Mouse (Mus musculus) liver, embryonic 13.5 days (tissue): ENCODE results near the gene Dgkd. TPM values are rescaled to one million over a fixed set of nuclear protein-coding genes. Genes with fewer than 3 reads are reported as not detected.

ENCODE experiments used
- ATAC-seq: fragments of 200-750 bp; cut with Nextera tagmentation; 2 replicates; pipeline ENCODE4 v1.8.0; 2017; ENCODE audit warnings: low read depth, mild to moderate bottlenecking, moderate number of reproducible peaks, moderate library complexity
- DNase-seq: peaks from one replicate; pipeline ENCODE4 v3.0.0; 2022
- H3K27ac ChIP-seq: fragments of 300-500 bp; sonication (generic); 2 replicates; pipeline ENCODE4 v1.5.1; 2015; ENCODE audit warnings: moderate library complexity, mild to moderate bottlenecking, inconsistent platforms
- H3K27me3 ChIP-seq: fragments of 300-500 bp; sonication (generic); 2 replicates; pipeline ENCODE4 v1.6.1; 2015; ENCODE audit warnings: mild to moderate bottlenecking, inconsistent platforms
- H3K36me3 ChIP-seq: fragments of 300-500 bp; sonication (generic); 2 replicates; pipeline ENCODE4 v1.6.1; 2015; ENCODE audit warnings: mild to moderate bottlenecking, inconsistent platforms
- H3K4me1 ChIP-seq: fragments of 300-500 bp; sonication (generic); replicated peaks from 2 replicates; pipeline ENCODE4 v1.6.1; 2015; ENCODE audit warnings: inconsistent platforms
- H3K4me2 ChIP-seq: fragments of 300-500 bp; sonication (generic); 2 replicates; pipeline ENCODE4 v1.6.1; 2015; ENCODE audit warnings: inconsistent platforms, mild to moderate bottlenecking, moderate library complexity
- H3K4me3 ChIP-seq: fragments of 300-500 bp; sonication (generic); replicated peaks from 2 replicates; pipeline ENCODE4 v1.5.1; 2015; ENCODE audit warnings: mild to moderate bottlenecking, inconsistent platforms
- H3K9ac ChIP-seq: fragments of 300-500 bp; sonication (generic); 2 replicates; pipeline ENCODE4 v1.6.1; 2015; ENCODE audit warnings: mild to moderate bottlenecking, inconsistent platforms
- H3K9me3 ChIP-seq: fragments of 300-500 bp; sonication (generic); replicated peaks from 2 replicates; pipeline ENCODE4 v1.6.1; 2016; ENCODE audit warnings: inconsistent platforms
- WGBS: fragments of 180-500 bp; shearing (Covaris S2); methylation state at CpG from one replicate; pipeline ENCODE4 v1.1.7; 2015; ENCODE audit not compliant: insufficient replicate concordance; 5-methylcytosine and 5-hydroxymethylcytosine counted together
- polyA plus RNA-seq: library from polyadenylated mRNA; unstranded; fragments of >200 nt; fragmentation: Nextera tagmentation; extraction: Ambion mirVana; gene quantifications from 2 replicates; pipeline ENCODE4 v1.2.1, GENCODE M21; 2015

Gene Dgkd
- polyA plus RNA-seq, 1 experiment from 2014 or later, result 10.9 TPM

GRCm38 (mm10) chr1:87866672-87867071 is 13.6 kb downstream of the Dgkd start:
- Histone ChIP-seq H3K27ac (no peak overlapping the region), H3K36me3 (no peaks in the 10 kb centered on the region), H3K9ac (no peak overlapping the region), H3K4me1 (peaks cover 64% of the 10 kb centered on the region), H3K27me3 (no peaks in the 10 kb centered on the region), H3K4me2 (no peak overlapping the region), H3K4me3 (no peak overlapping the region), H3K9me3 (no peaks in the 10 kb centered on the region)
- no peak for DNase-seq
- WGBS, result 54% methylated on average over 1 of the region's 1 CpGs
- no peak for ATAC-seq

GRCm38 (mm10) chr1:87871546-87871945 is 18.5 kb downstream of the Dgkd start:
- Histone ChIP-seq H3K4me3 (no peak overlapping the region), H3K36me3 (no peaks in the 10 kb centered on the region), H3K9ac (no peak overlapping the region), H3K4me1 (peaks cover 67% of the 10 kb centered on the region), H3K27me3 (no peaks in the 10 kb centered on the region), H3K9me3 (no peaks in the 10 kb centered on the region), H3K27ac (no peak overlapping the region), H3K4me2 (no peak overlapping the region)
- DNase-seq, result no peak
- no peak for ATAC-seq

- no peaks in the 10 kb centered on the region for H3K36me3 ChIP-seq
- peaks cover 73% of the 10 kb centered on the region for H3K4me1 ChIP-seq
- peak; percentile 63; the same call in 1 of the 2 replicates for ATAC-seq
Measured at GRCm38 (mm10) chr1:87873081-87873480, 20.0 kb downstream of the Dgkd start.

GRCm38 (mm10) chr1:87876065-87876464 is 23.0 kb downstream of the Dgkd start:
- no peaks in the 10 kb centered on the region for H3K27me3 ChIP-seq
- H3K4me2 ChIP-seq, result no peak overlapping the region
- no peaks in the 10 kb centered on the region for H3K36me3 ChIP-seq
- WGBS, result 39% methylated on average over 1 of the region's 1 CpGs
- DNase-seq (no peak), ATAC-seq (no peak)
- peak overlapping the region; percentile 18; the same call in 1 of the 2 replicates for H3K27ac ChIP-seq
- no peak overlapping the region for H3K4me3 ChIP-seq
- peaks cover 88% of the 10 kb centered on the region for H3K4me1 ChIP-seq
- no peak overlapping the region for H3K9ac ChIP-seq
- no peaks in the 10 kb centered on the region for H3K9me3 ChIP-seq

More at GRCm38 (mm10) chr1:87873081-87873480, 20.0 kb downstream of the Dgkd start:
- H3K9me3 ChIP-seq, result no peaks in the 10 kb centered on the region
- no peak overlapping the region for H3K27ac ChIP-seq
- DNase-seq, result no peak
- H3K27me3 ChIP-seq, result no peaks in the 10 kb centered on the region
- no peak overlapping the region for H3K4me2 ChIP-seq
- H3K4me3 ChIP-seq, result no peak overlapping the region
- no peak overlapping the region for H3K9ac ChIP-seq

- WGBS, result 17% methylated on average over 9 of the region's 9 CpGs
- no peak for DNase-seq
Measured at GRCm38 (mm10) chr1:87877552-87878283, 24.6 kb downstream of the Dgkd start.

GRCm38 (mm10) chr1:87879034-87879433 is 25.9 kb downstream of the Dgkd start:
- Histone ChIP-seq H3K4me2 (no peak overlapping the region), H3K27ac (no peak overlapping the region), H3K4me1 (peaks cover 66% of the 10 kb centered on the region), H3K27me3 (no peaks in the 10 kb centered on the region), H3K9ac (no peak overlapping the region), H3K9me3 (no peaks in the 10 kb centered on the region), H3K4me3 (no peak overlapping the region), H3K36me3 (peaks cover 14% of the 10 kb centered on the region)
- DNase-seq (no peak), ATAC-seq (no peak)
- 63% methylated on average over 3 of the region's 3 CpGs for WGBS

More at GRCm38 (mm10) chr1:87877552-87878283, 24.6 kb downstream of the Dgkd start:
- 0 out of 2 replicates have a peak, but pooled peaks cover 5% of the 10 kb centered on the region for H3K36me3 ChIP-seq
- H3K9me3 ChIP-seq, result no peaks in the 10 kb centered on the region
- peak overlapping the region; percentile 69 for H3K27ac ChIP-seq
- no peak overlapping the region for H3K4me3 ChIP-seq
- no peaks in the 10 kb centered on the region for H3K27me3 ChIP-seq
- ATAC-seq, result peak; percentile 37; the same call in 1 of the 2 replicates
- H3K9ac ChIP-seq, result peak overlapping the region; percentile 26; the same call in 1 of the 2 replicates
- H3K4me2 ChIP-seq, result no peak overlapping the region
- H3K4me1 ChIP-seq, result peaks cover 77% of the 10 kb centered on the region

- DNase-seq, result no peak
- H3K4me2 ChIP-seq, result no peak overlapping the region
- peaks cover 18% of the 10 kb centered on the region for H3K36me3 ChIP-seq
- 55% methylated on average over 3 of the region's 3 CpGs for WGBS
- ATAC-seq, result peak; percentile 29; the same call in 1 of the 2 replicates
- H3K4me1 ChIP-seq, result peaks cover 61% of the 10 kb centered on the region
- no peak overlapping the region for H3K4me3 ChIP-seq
- H3K27me3 ChIP-seq, result no peaks in the 10 kb centered on the region
- H3K27ac ChIP-seq, result peak overlapping the region; percentile 10; the same call in 1 of the 2 replicates
- H3K9ac ChIP-seq, result no peak overlapping the region
- no peaks in the 10 kb centered on the region for H3K9me3 ChIP-seq
Measured at GRCm38 (mm10) chr1:87879494-87880325, 26.6 kb downstream of the Dgkd start.

- Histone ChIP-seq H3K4me1 (peaks cover 56% of the 10 kb centered on the region), H3K36me3 (peaks cover 20% of the 10 kb centered on the region), H3K9ac (no peak overlapping the region), H3K9me3 (no peaks in the 10 kb centered on the region), H3K27me3 (no peaks in the 10 kb centered on the region), H3K4me2 (no peak overlapping the region), H3K4me3 (no peak overlapping the region), H3K27ac (0 out of 2 replicates have a peak overlapping the region, but pooled peaks have one; percentile 10)
- no peak for ATAC-seq
- no peak for DNase-seq
- WGBS, result 77% methylated on average over 6 of the region's 6 CpGs
Measured at GRCm38 (mm10) chr1:87880326-87880627, 27.2 kb downstream of the Dgkd start.

GRCm38 (mm10) chr1:87880856-87881255 is 27.8 kb downstream of the Dgkd start:
- Histone ChIP-seq H3K36me3 (peaks cover 20% of the 10 kb centered on the region), H3K9ac (no peak overlapping the region), H3K4me2 (no peak overlapping the region), H3K4me1 (peaks cover 50% of the 10 kb centered on the region), H3K27ac (no peak overlapping the region), H3K9me3 (no peaks in the 10 kb centered on the region), H3K27me3 (no peaks in the 10 kb centered on the region), H3K4me3 (no peak overlapping the region)
- DNase-seq (no peak), ATAC-seq (no peak)
- WGBS, result 38% methylated on average over 2 of the region's 2 CpGs

GRCm38 (mm10) chr1:87881726-87882125 is 28.6 kb downstream of the Dgkd start:
- H3K27me3 ChIP-seq, result no peaks in the 10 kb centered on the region
- H3K9me3 ChIP-seq, result no peaks in the 10 kb centered on the region
- H3K9ac ChIP-seq, result no peak overlapping the region
- DNase-seq (no peak), ATAC-seq (no peak)
- 60% methylated on average over 4 of the region's 4 CpGs for WGBS
- H3K4me3 ChIP-seq, result no peak overlapping the region
- peaks cover 20% of the 10 kb centered on the region for H3K36me3 ChIP-seq
- peaks cover 41% of the 10 kb centered on the region for H3K4me1 ChIP-seq
- no peak overlapping the region for H3K27ac ChIP-seq
- H3K4me2 ChIP-seq, result no peak overlapping the region

- Histone ChIP-seq H3K9ac (no peak overlapping the region), H3K36me3 (peaks cover 20% of the 10 kb centered on the region), H3K4me3 (no peak overlapping the region), H3K27ac (no peak overlapping the region), H3K4me2 (no peak overlapping the region), H3K9me3 (no peaks in the 10 kb centered on the region), H3K27me3 (no peaks in the 10 kb centered on the region), H3K4me1 (peaks cover 33% of the 10 kb centered on the region)
- ATAC-seq, result no peak
- no peak for DNase-seq
Measured at GRCm38 (mm10) chr1:87882554-87882953, 29.5 kb downstream of the Dgkd start.
